Mouse (Mus musculus): ENCODE measurements around the gene Vnn3.
A peak's percentile ranks its signal among the peaks of the same experiment; 100 is the strongest.

The Vnn3 gene

DNA sequence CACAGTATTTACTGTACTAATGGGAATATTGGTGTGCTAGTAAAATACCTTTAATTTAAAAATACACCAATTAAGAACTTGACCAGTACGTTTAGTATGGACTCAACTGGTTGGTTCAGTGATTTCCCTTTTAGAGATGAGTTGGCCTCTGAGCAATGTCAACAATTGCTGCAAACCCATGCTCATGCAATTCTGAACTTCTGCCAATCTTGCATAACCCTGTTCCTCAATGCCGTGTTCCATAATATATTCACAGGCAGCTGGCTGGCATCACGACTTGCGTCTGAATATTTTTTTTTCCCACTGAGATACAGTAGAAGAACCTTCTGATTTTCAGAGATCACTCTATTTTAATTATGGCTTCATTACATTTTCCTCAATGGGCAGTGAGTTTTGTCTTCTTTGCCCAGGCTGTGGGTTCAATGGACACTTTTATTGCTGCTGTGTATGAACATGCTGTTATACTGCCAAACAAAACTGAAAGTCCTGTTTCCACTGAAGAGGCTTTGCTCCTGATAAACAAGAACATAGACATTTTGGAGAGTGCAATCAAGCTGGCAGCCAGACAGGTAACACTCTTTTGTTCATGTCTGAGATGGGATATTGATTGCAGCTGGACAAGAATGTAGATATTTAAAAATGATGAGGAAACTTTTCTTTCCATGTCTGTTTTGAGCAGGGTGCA is at the start of gene Vnn3:
Gene Vnn3 (plus strand): TSS at position 235 of the 685 bp plus-strand sequence.
- DNase-seq (ENCODE audit: low read depth, low spot score): no peak

DNA sequence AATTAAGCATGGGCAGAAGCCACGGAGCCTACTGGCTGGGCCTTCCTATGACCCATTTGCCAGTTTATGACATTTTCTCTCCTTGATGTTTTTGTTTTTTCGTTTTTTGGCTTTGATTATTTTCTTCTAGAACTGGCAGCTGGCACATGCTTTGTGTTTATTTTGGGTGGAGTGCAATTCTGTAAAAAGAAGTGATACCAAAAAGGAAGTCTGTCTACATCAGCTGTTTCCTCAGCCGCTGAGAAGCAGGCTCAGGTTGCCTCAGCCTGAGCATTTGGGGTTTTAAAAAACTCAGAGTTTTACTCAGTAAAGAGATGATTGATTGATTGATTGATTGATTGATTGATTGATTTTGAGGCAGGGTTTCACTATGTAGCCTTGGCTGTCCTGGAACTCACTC is 48.4 kb upstream of the Vnn3 start:
- DNase-seq (ENCODE audit: low read depth, low spot score): no peak

DNA sequence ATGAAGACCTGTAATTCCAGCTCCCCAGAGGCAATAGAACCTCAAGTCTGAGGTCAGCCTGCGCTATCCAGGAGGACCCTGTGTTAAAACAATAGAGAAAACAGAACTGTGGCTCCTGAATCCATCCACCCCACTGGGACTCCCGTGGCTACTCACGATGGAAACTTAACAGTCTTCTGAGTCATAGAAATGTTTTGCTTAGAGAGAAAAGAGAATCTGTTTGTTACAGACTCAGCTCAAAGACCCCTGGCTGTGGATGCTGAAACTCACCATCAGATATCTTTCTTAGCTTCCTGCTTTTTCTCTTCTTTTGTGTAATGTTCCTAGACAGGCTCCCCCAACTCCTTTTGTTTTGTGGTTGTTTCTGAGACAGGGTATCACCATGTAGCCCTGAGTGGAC is 46.6 kb upstream of the Vnn3 start:
- DNase-seq (ENCODE audit: low read depth, low spot score): no peak

DNA sequence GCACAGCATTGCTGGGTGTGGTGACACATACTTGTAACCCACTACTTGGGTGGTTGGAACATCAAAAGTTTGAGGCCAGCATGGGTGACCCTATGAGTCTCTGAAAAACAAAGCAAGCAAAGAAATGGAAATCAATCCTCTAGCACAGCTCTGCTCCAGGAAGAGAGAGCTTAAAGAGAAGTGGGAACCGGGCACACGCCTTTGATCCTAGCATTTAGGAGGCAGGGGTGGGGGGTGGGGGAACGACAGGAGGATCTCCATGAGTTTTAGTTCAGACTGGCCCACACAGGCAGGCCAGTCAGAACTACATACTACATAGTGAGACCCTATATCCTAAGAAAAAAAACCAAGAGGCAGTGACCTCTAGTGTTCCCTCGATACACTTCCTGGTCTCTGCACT is 45.1 kb upstream of the Vnn3 start:
- peak; percentile 94 for DNase-seq (ENCODE audit: low read depth, low spot score)

DNA sequence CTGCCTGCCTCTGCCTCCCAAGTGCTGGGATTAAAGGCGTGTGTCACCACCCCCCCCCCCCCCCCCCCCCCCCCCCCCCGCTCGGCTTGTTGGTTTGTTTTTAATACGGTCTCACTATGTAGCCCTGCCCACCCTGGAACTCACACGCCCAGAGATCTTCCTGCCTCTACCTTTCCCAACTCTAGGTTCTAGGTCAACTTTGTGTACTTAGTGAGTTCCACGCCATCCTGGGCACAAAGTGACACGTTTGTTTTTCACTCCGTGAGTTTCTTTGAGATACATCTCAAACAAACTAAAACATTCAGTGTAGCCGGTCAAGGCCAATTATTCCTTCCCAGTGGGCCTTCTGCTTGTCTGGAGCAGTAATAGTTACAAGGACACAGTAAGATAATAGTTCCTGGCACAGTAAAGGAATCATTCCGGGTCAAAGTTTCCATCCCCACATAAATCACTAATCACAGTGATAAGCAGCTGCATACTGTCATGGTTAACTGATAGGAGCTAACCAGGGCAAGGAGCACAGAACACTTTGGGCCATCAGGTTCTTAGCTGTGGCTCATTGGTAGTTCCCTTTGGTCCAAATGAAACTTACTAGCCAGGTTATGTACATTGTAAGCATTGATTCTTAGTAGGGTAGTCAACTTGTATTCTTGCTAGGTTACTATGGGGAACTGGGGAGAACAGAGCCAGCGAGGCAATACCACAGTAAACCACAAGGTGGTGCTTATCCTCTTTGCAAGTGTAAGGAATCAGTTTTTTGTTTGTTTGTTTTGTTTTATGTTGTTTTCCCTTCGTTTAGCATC is 39.4 kb upstream of the Vnn3 start:
- peak; percentile 93 for DNase-seq (ENCODE audit: low read depth, low spot score)

DNA sequence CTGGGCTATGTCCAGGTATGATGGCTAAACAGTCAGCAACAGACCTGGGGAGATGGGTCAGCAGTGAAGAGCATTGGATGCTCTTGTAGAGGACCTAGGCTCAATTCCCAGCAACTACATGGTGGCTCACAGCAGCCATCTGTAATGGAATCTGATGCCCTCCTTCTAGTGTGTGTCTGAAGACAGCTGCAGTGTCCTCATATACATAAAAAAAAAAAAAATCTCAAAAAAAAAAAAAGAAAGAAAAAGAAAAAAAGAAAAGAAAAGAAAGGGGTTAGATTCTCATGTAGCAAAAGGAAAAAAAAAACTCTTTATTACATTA is 38.9 kb upstream of the Vnn3 start:
- no peak for DNase-seq (ENCODE audit: low read depth, low spot score)

DNA sequence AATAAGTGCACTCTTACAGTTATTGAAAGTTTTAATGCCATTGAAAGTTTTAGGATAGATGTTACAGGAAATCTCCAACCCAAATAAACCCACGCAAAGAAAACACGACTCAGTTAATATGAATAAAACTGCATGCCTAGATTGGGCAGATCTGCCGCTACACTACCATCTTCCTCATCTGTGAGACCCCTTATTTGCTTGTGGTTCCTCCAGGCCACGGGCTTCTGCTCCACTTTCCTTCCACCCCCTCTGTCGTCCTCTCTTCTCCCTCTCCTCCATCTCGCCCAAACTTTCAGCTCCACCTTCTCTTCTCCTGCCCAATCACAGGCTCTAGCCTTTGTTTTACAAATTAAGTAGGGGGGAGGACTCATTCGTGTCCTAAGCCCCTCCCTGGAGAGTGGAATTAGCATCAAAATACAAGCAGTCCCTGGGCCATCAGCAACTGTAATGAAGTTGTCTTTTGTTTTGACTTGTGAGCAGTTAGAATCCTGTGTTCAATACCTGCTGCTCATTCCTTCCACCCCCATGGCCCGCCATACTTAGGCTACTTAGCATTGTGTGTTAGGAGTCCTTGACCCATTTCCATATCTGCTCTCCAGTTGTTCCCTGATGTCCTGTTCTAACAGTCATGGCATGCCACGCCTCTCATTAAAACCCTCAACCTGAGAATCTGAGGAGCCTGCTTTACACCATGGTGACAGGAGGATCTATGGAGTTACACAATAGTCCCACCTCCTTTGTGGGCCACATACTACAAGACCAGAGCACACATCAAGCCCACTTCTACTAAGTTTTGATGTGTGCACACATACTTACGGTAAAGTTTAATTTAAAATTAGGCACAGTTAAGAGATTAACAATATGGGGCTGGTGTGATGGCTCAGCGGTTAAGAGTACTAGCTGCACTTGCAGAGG is 38.2 kb upstream of the Vnn3 start:
- DNase-seq (ENCODE audit: low read depth, low spot score): peak; percentile 99

DNA sequence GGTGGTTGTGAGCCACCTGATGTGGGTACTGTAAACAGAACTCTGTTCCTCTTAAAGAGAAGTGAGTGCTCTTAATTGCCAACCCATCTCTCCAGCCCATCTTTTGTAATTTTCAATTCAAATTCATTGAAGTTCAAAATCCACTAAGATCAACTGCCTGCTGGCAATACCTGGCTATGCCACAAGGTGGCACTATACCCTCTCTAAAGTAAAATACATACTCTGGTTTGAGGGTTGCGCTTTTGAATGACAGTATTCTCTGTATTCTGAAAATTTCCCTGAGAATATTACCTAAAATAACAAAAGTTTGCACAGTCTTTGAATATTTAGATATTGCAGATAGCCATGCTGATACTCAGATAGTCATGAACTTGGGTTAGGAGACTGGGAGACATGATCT is 36.1 kb upstream of the Vnn3 start:
- DNase-seq (ENCODE audit: low read depth, low spot score): peak; percentile 75

DNA sequence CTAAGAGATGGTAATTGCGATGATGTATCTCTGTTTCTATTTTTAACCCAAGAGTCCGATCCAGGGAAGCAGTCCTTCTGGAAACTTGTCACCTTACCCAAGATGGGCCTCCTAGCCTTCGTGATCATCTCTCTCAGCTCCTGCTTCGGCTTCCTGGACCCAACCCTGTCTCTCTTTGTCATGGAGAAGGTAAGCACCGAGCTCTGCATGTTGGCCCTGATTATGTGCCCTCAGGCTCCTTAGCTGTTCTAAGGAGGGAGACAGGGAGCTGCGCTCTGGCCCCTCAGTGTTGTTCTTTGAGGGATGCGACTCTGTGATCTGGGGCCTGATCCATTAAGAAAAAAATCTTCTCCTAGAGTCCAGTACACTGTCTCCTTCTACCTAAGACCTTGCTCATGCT is 35.0 kb upstream of the Vnn3 start:
- peak; percentile 62 for DNase-seq (ENCODE audit: low read depth, low spot score)

DNA sequence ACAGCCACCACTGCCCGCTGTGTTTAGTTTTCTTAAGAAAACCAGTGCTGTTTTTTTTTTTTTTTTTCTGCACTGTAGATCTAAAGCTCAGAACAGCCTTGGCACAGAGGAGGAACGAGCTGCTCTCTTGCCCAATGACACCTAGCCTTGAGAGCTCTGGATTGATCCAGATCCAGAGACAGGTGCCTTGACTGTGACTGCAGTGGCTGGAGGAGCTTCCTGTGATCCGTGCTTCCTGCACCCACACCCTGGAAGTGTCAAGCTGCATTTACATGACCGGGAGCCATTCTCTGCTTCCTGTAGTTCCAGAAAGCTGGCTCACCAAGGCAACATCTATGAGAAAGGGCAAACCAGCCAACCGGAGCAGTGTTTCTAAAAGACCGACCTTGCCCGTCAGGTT is 24.7 kb upstream of the Vnn3 start:
- peak; percentile 47 for DNase-seq (ENCODE audit: low read depth, low spot score)

DNA sequence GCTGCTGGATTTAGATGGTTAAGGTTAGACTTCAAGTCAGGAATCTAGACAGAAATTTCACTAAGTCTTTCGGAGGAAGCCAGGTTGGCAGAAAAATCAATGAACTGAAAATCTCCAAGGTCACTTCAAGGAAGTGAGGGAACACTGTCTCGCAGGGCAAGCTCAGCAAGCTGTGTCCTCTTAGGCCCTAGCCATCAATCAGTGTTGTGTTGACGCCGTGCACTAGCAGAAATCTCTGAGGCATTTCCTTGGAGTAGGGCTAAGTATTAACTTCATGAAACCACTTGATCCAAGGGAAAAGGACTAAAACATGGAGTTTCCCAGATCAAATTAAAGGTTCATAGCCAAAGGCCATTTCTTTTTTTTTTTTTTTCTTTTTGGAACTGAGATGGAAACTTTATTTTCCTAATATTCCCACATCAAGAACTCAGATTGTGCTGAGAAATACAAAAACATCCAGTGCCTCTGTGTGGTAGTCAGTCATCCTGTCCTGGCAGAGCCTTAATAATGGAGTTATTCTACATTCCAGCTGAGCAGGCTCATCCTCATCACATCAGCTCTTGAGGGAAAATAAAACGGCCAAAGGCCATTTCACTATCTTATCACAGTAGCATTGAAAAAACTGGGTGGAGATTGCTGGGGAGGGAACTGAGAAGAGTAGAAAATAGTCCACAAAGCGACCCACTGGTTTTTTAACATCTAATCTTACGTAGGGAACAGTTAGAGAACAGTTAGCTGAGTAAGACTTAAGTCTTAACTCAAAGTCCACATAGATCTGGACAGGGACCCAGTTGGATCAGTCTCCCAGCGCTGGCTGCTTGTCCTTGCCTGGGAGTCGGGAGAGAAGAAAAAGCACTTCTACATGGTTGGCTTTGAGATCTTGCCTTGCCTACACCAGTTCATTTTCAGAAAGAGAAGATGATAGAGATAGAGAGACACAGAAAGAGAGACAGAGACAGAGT is 15.0 kb upstream of the Vnn3 start:
- no peak for DNase-seq (ENCODE audit: low read depth, low spot score)

DNA sequence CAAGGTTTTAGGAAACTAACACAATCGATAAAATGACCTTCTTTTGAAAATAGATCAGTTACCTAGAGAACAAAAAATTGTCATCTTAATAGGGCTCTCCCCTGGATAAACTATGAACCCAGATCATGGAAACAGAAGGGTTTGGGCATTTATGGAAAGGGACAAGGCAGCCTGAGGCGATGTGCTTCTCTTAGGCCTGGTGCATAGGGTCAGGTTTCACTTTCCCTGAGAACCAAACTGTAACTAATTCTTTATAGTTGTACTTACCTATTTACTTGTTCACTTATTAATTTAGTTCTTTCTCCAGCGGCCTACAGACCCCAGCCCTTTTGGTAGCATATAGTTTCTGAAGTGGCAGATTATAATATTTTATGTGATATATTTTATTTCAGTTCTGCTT is 14.1 kb upstream of the Vnn3 start:
- no peak for DNase-seq (ENCODE audit: low read depth, low spot score)

DNA sequence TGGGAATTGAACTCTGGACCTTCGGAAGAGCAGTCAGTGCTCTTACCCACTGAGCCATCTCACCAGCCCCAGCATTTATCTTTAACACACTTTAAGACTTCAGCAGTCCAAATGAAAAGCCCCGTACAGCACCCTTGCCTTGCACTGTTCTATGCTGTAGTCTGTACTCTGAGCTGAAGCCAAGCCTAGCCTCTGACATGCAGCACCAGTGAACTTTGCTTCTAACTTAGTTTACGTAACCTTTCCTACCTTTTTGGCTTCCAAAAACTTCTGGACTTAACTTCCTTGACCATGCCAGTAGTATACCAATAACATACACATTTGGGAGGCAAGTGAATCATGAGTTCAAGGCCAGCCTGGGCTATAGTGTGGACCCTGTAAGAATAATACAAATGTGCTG is 12.4 kb upstream of the Vnn3 start:
- DNase-seq (ENCODE audit: low read depth, low spot score): no peak

DNA sequence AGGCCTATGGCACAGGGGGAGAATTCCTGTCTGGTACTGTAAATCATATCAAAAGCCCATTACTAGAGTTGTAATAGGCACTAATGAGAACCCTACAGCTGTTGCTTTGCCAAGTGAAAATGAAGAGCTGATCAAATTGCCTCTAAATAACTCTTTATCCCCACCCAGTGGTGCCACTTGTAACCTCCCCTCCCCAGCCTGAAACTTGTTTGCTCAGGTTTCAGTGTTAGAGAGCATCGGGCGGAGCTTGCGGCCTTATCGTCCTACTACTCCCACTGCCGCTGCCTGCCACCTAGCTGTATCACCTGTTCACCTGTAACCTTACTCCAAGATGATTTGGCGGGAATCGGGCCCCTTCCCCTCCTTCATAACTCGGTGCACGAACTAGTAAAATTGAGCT is 11.9 kb upstream of the Vnn3 start:
- DNase-seq (ENCODE audit: low read depth, low spot score): peak; percentile 67

DNA sequence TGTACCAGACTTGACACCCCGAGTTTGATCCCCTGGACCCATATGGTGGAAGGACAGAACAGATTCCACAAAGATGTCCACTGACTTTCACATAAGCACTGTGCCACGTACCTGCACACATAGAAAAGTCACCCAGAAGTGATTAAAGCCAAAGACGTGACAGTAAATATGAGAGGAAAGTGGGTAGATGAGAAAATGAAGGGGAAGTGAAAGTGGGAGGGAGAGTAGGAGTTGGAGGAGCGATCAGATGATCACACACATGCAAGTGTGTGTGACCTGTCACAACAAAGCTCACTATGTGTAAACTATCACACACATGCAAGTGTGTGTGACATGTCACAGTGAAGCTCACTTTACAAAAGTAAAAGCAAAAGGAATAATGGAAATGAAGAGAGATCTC is 10.8 kb upstream of the Vnn3 start:
- DNase-seq (ENCODE audit: low read depth, low spot score): no peak

DNA sequence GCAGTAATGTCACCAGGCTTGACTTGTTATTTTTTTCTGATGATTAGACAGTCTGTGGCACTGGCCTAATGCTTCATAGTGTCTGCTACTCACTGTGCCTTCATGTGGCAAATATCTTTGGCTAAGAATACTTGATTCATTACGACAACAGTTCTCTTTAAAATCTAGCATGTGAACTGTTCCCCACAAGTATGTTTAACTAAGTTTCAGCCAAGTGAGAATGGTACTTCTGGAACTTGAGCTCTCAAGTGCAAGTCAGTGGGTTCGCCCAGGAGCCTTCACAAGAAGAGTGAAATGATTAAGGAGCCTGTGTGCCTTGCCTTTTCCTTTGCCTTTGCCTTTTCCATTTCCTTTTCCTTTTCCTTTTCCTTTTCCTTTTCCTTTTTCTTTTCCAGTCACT is 834 bp downstream of the Vnn3 start:
- no peak for DNase-seq (ENCODE audit: low read depth, low spot score)

DNA sequence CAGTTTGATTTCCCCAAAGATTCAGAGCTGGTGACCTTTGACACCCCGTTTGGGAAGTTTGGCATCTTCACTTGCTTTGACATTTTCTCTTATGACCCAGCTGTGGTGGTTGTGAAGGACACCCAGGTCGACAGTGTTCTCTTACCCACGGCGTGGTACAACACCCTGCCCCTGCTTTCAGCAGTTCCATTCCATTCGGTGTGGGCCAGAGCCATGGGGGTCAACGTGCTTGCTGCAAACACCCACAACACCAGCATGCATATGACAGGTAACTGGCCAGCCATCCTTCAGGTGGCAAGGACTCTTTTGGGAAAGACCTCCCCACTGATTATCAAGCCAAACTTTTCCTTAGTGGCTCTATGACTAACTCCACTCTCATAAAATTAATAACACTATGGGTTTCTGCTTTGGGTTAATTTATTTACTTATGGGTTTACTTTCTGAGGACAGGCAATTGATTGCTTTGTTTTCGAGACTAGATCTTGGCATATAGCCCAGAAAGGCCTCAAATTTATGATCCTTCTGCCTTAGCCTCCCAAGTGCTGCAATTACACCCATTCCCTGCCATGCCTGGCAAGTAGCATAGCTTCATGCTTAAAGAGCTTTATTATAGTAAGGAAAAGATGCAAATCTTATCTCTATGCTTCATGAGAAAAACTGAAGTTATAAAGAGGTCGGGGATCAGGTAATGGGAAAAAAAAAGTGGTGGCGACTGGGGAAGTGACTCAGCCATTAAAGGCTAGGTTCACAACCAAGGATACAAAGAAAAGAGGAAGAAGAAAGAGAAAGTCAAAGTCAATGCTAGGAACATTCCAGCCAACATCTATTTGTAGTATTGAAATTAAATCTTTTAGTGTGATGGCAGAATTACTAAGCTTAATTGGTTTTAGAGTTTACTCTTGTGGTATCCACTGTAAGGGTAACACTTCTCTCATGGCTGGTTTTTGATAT is 13.4 kb downstream of the Vnn3 start:
- DNase-seq (ENCODE audit: low read depth, low spot score): no peak

DNA sequence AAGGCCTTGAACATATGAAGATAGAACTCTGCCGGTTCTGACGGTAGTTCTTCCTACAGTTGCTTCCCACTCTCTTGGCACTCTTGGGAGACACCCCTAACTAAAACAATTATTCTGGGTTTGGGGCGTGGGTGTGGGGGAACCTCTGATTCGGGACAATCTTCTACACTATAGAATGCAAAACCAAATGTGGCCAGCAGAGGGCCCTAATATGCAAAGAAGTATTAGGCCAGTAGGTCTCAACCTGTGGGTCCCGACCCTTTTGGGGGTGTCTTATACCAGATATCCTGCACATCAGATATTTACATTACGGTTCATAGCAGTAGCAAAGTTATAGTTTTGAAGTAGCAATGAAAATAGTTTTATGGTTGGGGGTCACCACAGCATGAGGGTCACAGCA is 29.4 kb downstream of the Vnn3 start:
- no peak for DNase-seq (ENCODE audit: low read depth, low spot score)

DNA sequence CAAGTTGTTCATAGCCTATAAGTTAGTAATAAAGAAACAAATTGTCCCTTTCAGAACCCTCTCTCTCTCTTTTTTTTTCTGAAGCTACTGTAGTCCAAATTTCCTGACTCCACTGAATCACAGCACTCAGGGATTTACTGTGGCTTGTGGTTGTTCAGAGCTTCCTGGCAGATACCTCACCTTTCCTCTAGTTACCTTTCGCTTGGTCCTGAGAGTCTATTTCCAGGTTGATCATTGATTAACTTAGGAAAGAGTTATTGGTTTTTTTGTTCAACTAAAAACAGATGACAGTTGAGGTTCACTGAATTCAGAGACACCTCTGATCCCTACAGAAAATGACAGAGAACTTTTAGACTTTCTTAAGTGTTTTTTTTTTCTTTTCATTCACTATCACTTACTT is 33.6 kb downstream of the Vnn3 start:
- DNase-seq (ENCODE audit: low read depth, low spot score): no peak

DNA sequence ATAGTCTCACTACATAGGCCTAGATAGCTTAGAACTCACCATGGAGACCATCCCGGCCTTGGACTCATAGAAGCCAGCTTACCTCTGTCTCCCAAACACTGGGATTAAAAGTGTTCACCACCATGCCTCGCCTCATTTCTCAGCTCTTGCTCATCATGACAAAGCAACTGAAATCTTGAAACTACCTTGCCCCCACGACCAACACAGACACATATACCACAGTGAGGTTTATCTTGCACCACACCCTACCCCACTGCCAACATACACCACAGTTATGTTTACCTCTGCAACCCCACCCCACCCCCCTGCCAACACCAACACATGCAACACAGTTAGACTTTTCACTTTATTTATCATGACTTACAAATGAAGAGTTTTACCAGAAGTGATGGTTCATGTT is 34.8 kb downstream of the Vnn3 start:
- no peak for DNase-seq (ENCODE audit: low read depth, low spot score)

Measured in ES-CJ7 (cell line).